Mouse (Mus musculus) olfactory bulb, adult 2 months (tissue): Measurements from ENCODE around the gene Ptrh1. TPM values are rescaled to one million over a fixed set of nuclear protein-coding genes. Genes with fewer than 3 reads are reported as not detected.

Source experiments
- H3K27ac ChIP-seq: fragments of 200-500 bp; 2 replicates; pipeline ENCODE4 v1.5.1; 2012; ENCODE audit warnings: low read depth, low read length; ENCODE audit not compliant: insufficient read depth
- H3K4me1 ChIP-seq: fragments of 200-500 bp; 2 replicates; pipeline ENCODE4 v1.6.1; 2012; ENCODE audit warnings: low read length; ENCODE audit not compliant: control insufficient read depth, insufficient read depth
- H3K4me3 ChIP-seq: fragments of 200-500 bp; 2 replicates; pipeline ENCODE4 v1.5.1; 2012; ENCODE audit warnings: mild to moderate bottlenecking, low read depth, low read length, moderate library complexity; ENCODE audit not compliant: insufficient read depth
- CTCF ChIP-seq: fragments of 200-500 bp; IDR thresholded peaks from 2 replicates; pipeline ENCODE4 v1.5.1; 2012; ENCODE audit warnings: low read depth, mild to moderate bottlenecking, low read length, moderate library complexity; ENCODE audit not compliant: insufficient read depth
- POLR2A ChIP-seq: fragments of 200-500 bp; IDR thresholded peaks from 2 replicates; pipeline ENCODE4 v1.6.1; 2012; ENCODE audit warnings: mild to moderate bottlenecking, low read depth, low read length, moderate library complexity; ENCODE audit not compliant: insufficient read depth
- WGBS: fragments of 180-500 bp; shearing (Covaris S2); methylation state at CpG from one replicate; pipeline ENCODE4 v1.1.7; 2018; 5-methylcytosine and 5-hydroxymethylcytosine counted together
- polyA plus RNA-seq: library from polyadenylated mRNA; stranded (reverse); fragments of >200 nt; gene quantifications from 2 replicates; pipeline ENCODE4 v1.2.4, GENCODE M21; 2012; ENCODE audit warnings: low replicate concordance; ENCODE audit not compliant: missing spikeins, insufficient read depth, insufficient read length

Gene Ptrh1
- polyA plus RNA-seq, 1 experiment: not detected

- WGBS: 52% methylated on average over 8 of the region's 8 CpGs
- Histone ChIP-seq H3K4me3 (no peak overlapping the region), H3K4me1 (peaks cover 36% of the 10 kb centered on the region), H3K27ac (no peak overlapping the region; the same call in 1 of the 2 replicates)
- TF ChIP-seq CTCF (no peak), POLR2A (no peak)
Measured at GRCm38 (mm10) chr2:32824181-32824580, 48.6 kb downstream of the Ptrh1 start.

- H3K4me1 ChIP-seq: peaks cover 40% of the 10 kb centered on the region
- WGBS: 64% methylated on average over 1 of the region's 1 CpGs
- H3K27ac ChIP-seq: no peak overlapping the region
- no peak for TF ChIP-seq POLR2A
- no peak for TF ChIP-seq CTCF
- no peak overlapping the region for H3K4me3 ChIP-seq
Measured at GRCm38 (mm10) chr2:32824778-32825177, 49.2 kb downstream of the Ptrh1 start.

DNA sequence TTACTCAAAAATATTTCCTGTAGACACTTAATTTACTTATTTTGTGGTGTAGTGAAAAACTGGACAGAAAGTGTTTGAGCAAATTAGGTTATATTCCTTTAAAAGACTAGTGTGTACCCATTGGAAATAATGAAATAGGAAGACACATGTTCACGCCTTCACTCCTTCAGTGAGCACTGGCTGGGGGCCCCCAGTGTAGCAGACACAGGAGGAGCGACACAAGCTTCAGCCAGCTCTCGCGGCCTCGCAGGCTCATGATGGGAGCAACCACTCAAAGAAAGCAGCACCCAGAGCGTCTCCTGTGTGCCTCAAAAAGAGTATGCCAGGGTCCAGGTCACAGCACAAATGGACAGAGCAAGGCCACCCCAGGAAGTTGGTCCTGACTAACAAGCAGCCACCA is 50.2 kb downstream of the Ptrh1 start:
- 53% methylated on average over 6 of the region's 6 CpGs for WGBS
- TF ChIP-seq POLR2A (no peak), CTCF (no peak)
- Histone ChIP-seq H3K4me1 (peaks cover 44% of the 10 kb centered on the region), H3K27ac (no peak overlapping the region), H3K4me3 (no peak overlapping the region)

Other genes starting within 250 kb of the Ptrh1 start
- gene Fam102a, start 240.5 kb upstream of the Ptrh1 start, polyA plus RNA-seq: not detected in 2 replicates
- gene Dpm2, start 204.9 kb upstream of the Ptrh1 start, polyA plus RNA-seq: not detected in 2 replicates
- not detected in 2 replicates for gene Pip5kl1, start 201.0 kb upstream of the Ptrh1 start, polyA plus RNA-seq
- gene 9430097D07Rik, start 200.1 kb upstream of the Ptrh1 start, polyA plus RNA-seq: not detected in 2 replicates
- not detected in 2 replicates for gene St6galnac4, start 188.7 kb upstream of the Ptrh1 start, polyA plus RNA-seq
- not detected in 2 replicates for gene St6galnac6, start 176.1 kb upstream of the Ptrh1 start, polyA plus RNA-seq
- not detected in 2 replicates for gene Ak1, start 154.0 kb upstream of the Ptrh1 start, polyA plus RNA-seq
- gene Eng, start 129.2 kb upstream of the Ptrh1 start, polyA plus RNA-seq: not detected in 2 replicates
- gene Fpgs, start 71.6 kb upstream of the Ptrh1 start, polyA plus RNA-seq: not detected in 2 replicates
- gene Cdk9, start 62.7 kb upstream of the Ptrh1 start, polyA plus RNA-seq: 509 TPM in 1 of 2 replicates, not detected in the other
- gene Sh2d3c, start 54.7 kb upstream of the Ptrh1 start, polyA plus RNA-seq: not detected in 2 replicates
- not detected in 2 replicates for gene 6330409D20Rik, start 34.8 kb upstream of the Ptrh1 start, polyA plus RNA-seq
- gene Tor2a, start 18.6 kb upstream of the Ptrh1 start, polyA plus RNA-seq: not detected in 2 replicates
- not detected in 2 replicates for gene Ttc16, start 153 bp upstream of the Ptrh1 start, polyA plus RNA-seq
- gene Cfap157, start 8.6 kb downstream of the Ptrh1 start, polyA plus RNA-seq: not detected in 2 replicates
- 182 and 623 TPM in 2 replicates for gene Stxbp1, start 71.5 kb downstream of the Ptrh1 start, polyA plus RNA-seq
- not detected in 2 replicates for gene Fam129b, start 100.3 kb downstream of the Ptrh1 start, polyA plus RNA-seq
- not detected in 2 replicates for gene Rpl12, start 185.8 kb downstream of the Ptrh1 start, polyA plus RNA-seq
- gene Lrsam1, start 185.8 kb downstream of the Ptrh1 start, polyA plus RNA-seq: not detected in 2 replicates
- gene Slc2a8, start 206.3 kb downstream of the Ptrh1 start, polyA plus RNA-seq: not detected in 2 replicates